Mouse (Mus musculus): ENCODE results near the gene Prrg2.

Prrg2 gene

DNA sequence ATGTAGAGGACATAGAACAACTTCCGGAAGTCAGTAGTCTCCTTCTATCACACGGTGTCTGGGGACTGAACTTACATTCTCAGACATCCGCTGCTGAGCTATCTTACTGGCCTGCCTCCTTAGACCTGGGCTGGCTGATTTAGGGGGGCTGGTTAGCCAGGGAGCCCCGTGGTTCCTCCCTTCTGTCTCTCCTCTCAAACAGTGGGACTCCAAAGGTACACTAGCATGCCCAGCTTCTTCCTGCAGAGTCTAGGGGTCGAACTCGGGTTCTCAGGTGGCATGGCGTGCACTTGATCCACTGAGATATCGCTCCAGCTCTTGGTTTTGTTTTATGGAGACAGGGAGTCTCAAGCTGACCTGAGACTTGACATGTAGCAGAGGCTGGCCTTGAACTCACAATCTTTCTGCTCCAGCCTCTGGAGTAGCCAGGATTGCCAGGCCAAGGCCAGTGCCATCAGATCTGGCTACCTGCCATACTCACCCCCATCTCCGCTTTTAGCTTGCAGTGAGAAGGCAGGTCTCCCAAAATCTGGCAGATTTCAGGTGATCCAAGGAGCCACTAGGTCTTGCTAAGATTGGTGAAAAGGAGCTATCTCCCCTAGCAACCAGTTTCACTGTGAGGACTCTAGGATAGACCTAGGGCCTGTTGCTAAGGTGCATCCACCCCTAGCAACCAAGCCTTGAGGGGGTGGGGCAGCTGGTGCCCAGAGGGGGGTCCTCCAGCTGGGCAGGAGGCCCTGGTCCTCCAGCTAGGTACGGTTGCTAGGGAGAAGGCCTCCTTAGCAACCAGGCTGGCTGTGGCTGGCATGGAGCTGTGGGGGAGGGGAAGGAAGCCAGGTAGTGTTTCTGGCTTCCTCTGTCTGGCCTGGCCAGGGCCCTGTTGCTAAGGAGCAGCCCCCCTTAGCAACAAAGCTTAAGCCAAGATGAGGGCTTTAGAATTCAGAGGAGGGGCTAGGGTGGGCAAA, 3.6 kb downstream of the Prrg2 start:
- no peak for DNase-seq (ENCODE audit: low spot score in 2 of 2)

DNA sequence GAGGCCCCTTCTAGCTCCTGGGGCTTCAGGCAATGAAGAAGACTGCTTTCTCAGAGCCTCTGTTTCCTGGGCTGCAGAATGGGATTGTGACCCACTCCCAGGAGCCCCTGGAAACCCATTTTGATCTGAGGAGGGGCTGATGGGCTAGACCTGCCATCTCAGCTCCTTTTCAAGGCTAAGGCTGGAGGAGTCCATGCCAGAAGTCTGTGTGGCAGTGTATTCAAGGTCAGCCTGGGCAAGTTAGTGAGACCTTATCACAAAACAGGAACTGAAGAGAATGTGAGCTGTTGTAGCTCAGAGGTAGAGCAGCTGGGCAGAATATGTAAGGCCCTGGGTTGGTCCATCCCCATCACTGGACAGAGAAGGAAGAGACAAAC, 5.5 kb downstream of the Prrg2 start:
- no peak for DNase-seq (ENCODE audit: low spot score in 2 of 2)

DNA sequence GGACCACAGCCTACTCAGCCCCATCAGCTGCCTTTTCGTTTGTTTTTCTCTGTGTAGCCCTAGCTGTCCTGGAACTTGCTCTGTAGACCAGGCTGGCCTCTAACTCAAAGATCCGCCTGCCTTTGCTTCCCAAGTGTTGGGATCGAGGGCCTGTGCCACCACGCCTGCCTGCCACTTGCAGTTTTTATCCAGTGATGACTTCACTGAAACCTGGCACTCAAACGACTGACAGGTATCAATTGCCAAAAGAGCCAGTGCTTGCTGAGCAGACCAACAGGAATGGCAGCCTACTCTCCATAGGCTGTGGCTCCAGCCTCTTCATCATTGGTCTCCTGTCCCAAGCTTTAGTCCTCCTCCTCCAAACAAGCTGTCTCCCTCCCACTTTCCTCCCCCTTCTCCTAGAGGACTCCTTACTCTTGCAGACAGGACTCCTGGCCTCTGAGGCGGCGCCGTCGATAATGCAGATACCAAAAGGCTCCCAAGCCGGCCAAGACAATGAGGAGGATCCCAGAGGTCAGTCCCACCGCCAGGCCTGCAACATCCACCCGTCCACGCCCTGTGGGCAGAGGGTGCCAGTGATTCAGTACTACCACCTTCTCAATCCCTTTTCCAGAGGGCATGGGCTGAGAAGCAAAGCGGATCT, 6.0 kb downstream of the Prrg2 start:
- DNase-seq (ENCODE audit: low spot score in 2 of 2): no peak

DNA sequence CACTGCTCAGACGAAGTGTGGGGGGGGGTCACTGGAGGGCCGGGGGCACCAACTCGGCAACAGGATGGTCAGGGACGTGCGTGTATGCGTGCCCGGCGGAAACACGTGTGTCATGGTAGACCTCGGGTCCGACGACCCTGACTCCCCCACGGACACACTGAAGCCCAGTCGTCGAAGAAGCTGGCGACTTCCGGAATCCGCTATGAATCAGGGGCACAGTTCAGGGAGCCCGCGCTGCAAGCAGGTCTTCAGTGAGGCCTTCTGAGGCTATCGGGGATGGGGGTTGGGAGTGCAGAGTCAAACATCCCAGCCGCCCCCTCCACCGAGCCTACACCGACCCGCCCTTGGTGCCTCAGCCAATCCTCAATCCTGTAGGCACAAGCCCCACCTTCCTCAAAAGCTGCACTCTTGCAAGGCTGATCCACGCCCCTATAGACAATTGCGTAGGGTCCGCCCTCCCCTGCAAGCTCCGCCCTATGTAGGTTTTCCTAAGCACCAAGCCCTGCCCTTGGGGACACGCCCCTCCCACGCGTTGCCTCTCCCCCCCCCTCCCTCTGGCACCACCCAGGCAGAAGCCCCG, 8.5 kb downstream of the Prrg2 start:
- DNase-seq (ENCODE audit: low spot score in 2 of 2): peak; percentile 93 to 95

DNA sequence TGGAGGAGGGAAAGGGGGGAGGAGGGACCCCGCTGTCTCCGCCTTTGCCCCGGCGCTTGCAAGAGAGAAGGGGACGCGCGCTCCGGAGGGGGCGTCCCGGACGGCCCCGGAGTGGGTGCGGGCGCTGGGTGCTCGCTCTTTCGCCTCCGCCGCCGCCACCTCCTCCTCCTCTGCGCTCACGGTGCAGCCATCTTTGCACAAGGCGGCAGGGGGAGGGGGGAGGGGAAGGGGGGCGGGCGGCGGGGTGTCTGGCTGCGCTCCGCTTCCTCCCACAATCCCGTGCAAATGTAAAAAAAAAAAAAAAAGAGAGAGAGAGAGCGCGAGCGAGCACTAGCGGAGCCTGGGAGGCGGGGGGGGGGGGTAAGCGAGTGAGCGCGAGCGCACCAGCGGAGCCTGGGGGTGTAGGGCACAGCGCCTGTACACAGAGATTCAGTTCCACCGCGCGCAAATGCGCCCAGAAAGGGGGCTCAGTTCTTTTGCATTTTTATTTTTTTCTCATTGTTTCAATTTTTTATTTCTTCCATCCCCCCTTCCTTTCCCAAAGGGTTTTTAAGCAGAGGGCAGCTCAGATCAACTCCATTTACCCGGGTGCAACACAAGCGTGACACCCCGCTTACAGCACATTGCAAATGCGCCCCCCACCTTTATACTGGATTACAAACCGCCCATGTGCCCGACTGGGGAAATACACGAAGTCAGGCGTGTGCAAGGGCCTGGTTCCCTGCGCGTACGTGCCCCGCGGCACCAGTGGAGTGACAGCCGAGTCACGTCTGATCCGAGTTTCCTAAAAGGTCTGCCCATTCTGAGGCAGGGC, 9.2 kb downstream of the Prrg2 start:
- DNase-seq (ENCODE audit: low spot score in 2 of 2): peak; percentile 69 to 70

DNA sequence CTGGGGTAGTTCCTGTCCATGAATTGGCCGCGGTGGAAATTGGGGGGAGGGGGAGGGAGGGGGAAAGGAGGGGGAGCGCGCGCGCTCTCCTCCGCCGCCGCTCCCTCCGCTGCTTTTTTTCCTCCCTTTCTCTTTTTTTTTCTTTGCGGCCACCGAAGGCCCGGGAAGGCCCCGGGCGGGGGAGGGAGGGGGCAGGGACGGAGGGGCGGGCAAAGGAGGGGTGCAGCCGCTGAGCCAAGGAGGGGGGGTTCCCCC, 9.7 kb downstream of the Prrg2 start, which contains the start of gene Prr12:
Gene Prr12, minus strand, starts transcription at position 20 of the 255 bp plus-strand sequence.
- DNase-seq (ENCODE audit: low spot score in 2 of 2): peak in 1 of 2 experiments; percentile 13

DNA sequence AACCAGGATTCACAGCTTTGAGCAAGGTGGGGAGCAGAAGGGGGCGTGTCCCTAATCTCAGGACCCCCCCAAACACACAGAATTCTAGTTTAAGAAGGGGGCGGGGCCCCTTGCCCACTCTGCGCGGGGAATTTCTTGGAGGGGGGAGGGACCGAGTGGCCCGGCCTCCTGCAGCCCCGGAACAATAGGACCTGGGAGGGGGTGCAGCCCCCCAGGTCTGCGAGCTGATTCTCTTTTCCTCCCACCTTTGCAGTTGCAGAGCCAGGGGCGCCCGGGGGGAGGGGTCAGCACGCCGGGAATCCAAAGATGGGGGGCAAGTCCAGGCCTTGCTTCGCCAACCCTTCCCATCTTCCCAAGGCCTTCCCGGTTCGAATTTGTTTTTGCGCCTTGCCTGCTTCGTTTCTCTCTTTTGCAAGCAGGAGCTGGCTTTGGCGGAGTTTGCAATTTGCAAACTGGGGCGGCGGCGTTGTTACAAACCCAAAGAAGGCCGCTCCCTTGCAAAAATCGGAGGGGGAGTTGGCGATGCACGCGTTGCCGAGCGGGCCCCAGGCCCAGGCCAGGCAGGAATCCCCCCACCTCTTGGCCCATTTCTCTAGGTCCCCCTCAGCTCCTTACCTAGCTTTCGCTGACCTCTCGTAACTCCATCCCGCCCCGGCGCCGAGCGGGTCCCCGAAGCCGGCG, 10.2 kb downstream of the Prrg2 start:
- peak; percentile 26 to 41 for DNase-seq (ENCODE audit: low spot score in 2 of 2)

DNA sequence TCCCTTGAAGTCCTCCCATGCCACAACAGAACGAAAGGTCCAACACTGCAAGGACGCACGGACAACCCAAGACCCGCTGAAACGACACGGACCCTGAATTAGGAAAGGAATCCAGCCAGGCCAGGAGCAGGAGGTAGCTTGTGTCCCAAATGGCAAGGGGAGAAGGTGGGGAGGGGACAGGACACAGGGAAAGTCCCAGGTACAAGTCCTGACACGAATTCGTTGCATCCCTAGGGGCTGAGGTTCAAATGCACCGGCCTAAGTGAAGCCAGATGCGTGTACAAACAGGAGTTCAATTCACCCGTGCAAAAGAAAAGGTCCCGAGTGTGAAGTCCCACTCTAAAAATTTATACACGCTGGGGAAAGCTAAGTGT, 10.9 kb downstream of the Prrg2 start:
- DNase-seq (ENCODE audit: low spot score in 2 of 2): no peak

DNA sequence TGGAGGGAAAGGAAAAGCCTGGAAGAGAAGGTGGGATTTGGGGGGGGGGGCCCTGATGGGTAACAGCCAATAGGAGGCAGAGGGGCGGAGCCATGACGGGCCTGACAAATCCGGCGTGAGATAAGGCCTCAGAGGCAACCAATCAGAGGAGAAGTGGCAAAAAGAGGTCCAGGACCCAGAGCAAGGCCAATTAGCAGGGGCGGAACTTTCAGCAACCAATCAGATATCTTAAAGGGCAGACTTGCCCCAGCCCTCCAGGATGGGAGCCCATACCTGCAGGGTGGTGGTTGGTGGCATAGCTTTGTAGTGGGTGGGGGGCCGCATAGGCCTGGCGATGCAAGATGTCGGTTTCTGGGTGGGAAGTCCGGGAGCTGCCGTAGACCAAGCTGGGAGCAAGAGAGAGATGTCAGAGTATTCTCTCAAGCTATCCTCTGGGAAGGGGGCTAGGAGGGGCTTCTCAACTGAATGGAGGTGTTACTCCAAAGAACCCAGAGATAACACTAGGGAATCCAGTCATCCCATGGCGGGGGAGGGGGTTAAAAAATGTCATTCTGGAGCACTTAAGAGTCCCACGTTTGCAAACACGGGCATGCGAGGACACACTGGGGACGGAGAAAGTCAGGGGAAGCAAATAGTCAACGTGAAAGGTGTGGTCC, 11.4 kb downstream of the Prrg2 start:
- peak; percentile 23 to 55 for DNase-seq (ENCODE audit: low spot score in 2 of 2)

DNA sequence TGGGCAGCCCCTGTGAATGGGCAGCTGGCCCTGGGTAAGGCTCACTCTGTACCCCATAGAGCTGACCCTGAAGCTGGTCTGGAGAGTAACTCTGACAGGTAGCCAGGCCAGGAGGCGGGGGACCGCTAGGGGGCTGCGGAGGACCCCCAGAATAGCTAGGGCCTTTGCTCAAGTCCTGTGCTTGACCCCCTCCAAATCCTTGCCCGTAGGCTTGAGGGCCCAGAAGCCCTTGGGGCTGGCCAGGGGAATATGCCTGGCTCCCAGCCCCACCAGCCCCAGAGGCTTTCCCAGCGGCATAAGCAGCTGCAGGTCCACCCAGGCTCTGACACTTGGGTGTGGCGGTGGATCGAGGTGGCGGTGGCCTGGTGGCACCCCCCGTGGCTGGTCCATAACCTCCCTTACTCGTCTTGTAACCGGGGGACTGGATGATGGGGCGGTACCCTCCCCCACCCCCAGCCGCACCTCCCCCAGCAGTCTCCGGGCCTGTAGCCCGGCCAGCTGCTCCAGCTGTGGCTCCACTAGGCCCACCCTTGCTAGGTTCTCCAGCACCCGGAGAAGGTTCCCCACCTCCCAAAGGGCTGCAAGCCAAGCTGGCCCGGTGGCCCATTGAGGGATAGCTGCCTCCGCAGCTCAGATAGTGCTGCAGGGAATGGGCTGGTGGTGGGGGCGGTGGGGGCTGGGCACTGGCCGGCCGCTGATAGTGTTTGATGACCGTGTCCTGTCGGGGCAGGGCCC, 13.4 kb downstream of the Prrg2 start:
- DNase-seq (ENCODE audit: low spot score in 2 of 2): no peak

DNA sequence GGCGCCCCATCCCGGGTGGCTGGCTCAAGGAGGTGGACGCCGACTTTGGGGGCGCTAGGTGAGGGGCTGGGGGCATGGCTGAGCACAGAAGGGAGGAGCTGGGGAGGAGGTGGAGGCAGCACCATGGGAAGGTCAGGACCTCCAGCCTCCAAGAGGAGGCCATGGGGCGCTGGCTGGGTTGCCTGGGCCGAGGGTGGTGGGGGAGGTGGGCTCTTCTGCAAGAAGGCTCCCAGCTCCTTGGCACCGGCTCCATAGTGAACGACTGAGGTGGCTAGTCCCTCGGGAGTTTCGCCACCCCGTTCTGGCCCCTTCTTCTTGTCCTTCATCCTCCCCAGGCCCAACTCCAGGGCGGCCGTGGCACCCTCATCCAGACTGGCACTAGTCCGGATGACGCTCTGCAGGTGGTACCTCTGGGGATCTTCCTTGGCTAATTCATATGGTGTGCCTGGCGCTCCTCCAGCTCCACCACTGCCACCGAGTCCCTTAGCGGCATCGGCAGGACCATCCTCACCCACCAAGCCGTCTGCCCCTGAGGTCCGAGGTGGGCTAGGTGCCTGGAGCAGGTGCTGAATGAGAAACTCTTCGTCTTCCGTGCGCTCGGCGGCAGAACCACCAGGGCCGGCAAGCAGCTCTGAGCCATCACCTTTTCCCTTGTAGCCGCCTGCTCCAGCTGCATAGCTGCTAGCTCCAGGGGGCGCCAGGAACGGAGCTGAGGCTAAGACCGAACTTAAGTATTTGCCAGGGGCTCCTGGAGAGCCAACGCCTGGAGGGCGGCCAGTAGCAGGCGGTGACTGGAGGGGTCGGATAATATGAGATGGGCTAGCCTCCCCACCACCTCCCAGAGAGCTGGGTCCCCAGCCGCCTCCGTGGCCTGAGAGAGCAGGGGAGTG, 14.2 kb downstream of the Prrg2 start:
- DNase-seq (ENCODE audit: low spot score in 2 of 2): no peak

DNA sequence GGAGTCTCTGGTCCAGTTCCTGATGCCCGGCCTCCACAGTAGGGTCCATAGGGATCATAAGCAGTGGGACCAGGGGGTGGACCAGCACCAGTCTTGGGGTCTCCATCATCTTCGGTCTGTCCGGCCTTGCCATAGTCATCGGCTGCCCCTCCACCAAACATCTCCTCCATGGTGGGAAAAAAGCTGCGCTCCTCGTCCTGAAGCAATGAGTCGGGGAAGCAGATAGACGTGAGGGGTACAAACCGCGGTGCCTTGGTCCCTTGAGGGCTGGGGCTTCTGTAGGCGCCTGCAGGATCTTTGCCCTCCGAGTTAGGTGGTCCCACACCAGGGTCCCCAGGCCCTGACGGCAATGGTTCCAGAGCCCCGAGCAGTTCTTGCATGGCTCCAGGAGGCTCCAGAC, 15.0 kb downstream of the Prrg2 start:
- no peak for DNase-seq (ENCODE audit: low spot score in 2 of 2)

DNA sequence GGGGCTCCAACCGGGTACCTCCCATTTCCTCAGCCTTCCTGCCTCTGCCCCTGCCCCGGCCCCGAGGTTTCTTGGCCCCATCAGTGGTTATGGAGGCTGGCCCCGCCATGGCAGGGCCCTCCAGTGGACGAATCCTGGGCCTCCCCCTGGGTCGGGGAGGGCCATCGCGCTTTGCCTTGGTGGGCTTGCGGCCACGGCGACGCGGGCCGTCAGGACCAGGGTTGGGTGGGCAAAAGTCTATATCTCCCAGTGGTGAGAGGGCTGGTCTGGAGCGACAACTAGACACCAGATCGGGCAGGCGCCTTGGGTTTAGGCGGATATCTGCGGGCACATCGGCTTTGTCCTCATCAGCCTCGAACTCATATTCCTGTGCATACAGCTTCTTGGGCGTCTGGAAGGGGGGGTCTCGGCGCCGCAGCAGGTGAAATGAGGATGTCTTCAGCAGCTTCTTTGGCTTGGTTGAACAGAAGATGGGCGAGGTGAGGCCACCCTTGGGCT, 15.6 kb downstream of the Prrg2 start:
- DNase-seq (ENCODE audit: low spot score in 2 of 2): no peak

DNA sequence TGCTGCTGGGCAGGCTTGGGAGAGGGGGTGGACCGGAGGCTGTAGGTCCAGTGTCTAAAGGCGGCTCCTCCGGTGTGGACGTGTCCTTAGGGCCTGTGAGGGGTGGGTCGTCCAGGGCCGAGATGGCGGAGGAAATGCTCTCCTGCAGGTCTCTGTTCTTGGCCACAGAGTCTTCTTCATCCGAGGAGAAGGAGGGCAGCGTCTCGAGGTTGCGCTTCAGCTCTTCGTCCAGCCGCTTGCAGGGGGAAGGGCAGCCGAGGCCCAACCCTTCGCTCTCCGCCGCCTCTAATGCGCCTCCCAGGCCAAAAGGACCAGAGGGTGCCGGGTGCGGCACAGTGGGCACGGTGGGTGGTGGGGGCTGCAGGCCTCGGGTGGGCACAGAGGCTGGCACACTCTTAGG, 16.7 kb downstream of the Prrg2 start:
- DNase-seq (ENCODE audit: low spot score in 2 of 2): no peak

DNA sequence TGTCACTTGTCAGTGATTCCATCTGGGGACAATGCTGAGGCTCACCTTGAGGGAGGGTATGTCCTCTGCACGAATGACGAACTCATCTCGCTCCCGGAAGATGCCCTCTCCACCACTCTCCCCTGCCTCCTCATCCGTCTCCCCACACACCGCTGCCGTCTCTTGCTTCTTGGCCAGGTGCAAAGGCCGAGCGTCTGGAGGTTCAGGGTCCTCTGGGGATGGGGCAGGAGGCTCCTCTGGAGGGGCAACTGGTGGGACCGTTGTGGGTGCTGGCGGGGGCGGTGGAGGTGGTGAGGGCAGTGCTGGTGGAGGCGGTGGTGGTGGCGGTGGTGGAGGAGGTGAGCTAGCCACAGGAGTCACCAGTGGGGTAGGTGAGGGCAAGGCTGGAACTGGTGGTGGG, 19.2 kb downstream of the Prrg2 start:
- DNase-seq (ENCODE audit: low spot score in 2 of 2): no peak

DNA sequence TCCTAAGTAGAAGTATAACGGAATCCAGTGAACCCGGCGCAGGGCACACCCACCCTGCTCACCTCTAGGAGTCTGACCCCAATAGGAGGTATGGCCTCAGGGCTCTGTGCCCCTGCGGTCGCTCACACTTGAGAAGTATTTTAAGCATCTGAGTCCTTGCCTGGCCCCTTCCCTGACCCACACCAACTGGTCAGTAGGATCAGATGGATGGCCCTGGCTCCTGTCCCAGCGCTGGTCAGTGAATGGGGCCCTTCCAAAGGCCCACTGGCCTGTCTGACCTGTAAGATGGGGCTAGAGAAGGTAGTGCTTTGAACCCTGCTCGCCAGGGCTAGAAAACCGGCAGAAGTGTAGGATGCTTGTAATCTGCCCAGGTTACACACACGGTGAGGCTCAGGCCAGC, 21.6 kb downstream of the Prrg2 start:
- DNase-seq (ENCODE audit: low spot score in 2 of 2): no peak

DNA sequence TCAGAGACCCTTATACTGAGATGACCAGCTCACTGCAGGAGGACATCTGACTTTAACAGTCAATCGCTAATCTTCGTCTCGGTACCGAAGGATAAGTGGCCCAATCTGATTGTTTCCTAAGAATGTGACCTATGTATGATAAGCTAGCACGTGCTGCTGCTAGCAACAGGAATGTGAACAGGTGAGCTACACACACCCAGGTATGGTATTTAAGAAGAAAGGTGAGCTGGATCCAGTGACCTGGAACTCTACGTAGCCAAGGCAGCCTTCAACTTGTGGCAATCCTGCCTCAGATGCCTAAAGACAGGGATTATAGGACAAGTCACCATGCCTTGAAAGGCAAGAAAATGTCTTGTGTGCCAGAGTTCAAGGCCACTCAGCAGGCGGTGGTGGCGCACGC, 24.1 kb downstream of the Prrg2 start:
- no peak for DNase-seq (ENCODE audit: low spot score in 2 of 2)

DNA sequence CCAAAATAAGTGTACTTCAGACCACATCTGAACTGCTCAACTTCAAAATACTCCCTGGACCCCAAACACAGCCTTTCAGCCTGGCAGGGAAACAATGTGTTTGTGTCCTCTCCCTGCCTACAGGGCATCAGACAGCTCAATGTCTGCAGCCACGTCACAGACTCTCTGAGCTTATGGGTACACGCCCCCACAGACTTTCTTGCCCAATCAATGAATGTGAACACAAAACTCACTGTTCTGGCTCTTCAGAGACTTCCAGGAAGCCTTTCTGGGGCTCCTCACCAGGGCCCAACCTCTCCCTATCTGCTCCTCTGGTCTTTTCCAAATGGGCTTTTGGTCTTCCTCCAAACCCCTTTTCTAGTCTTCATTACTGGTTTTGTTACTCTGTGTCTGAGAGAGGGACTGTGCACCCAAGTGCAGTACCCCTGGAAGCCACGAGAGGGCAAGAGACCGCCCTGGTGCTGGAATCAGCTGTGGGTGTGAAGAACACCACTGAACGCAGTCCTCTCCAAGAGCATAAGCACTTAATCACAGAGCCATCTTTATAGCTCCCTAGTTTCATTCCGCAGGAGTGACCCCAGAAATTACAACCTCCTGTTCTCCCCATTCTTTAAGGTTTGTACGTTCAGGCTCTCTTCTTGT, 24.6 kb downstream of the Prrg2 start:
- DNase-seq (ENCODE audit: low spot score in 2 of 2): no peak

DNA sequence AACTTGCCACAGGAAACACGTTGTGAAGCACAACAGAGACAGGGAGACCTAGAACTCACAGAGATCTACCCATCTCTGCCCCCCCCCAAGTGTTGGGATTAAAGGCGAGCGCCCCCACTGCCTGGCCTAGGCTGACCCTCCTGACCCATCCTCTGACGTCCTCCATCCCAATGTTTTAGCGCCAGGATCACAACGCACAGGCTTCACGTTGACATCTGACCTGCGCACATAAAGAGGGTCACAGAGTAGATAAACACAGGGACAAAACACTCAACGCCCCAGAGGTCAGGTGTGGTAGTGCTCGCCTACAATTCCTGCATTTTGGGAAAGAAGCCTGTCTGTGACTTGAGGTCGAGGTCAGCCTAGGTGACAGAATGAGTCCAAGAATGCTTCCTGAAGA, 25.8 kb downstream of the Prrg2 start:
- DNase-seq (ENCODE audit: low spot score in 2 of 2): no peak

All from urinary bladder, postnatal 36 days (tissue).